Mouse (Mus musculus) spleen, adult 18-20 months (tissue): ENCODE data around the gene Pex6.
A peak's percentile ranks its signal among the peaks of the same experiment; 100 is the strongest.

Source experiments
- DNase-seq, 2 experiments: peaks; one replicate each; pipeline ENCODE4 v3.0.0; 2022; ENCODE audit warnings: mixed read lengths in 2 of 2

Gene Pex6

GRCm38 (mm10) chr17:46710959-46711597, at the start of gene Pex6:
Gene Pex6, plus strand, starts transcription at chr17:46711463.
- DNase-seq: peak; percentile 81 to 86

GRCm38 (mm10) chr17:46661981-46662380, 49.3 kb upstream of the Pex6 start:
- no peak for DNase-seq

GRCm38 (mm10) chr17:46662730-46663129, 48.5 kb upstream of the Pex6 start:
- no peak for DNase-seq

- no peak for DNase-seq
Measured at GRCm38 (mm10) chr17:46667712-46668111, 43.6 kb upstream of the Pex6 start.

- no peak for DNase-seq
Measured at GRCm38 (mm10) chr17:46669911-46670310, 41.4 kb upstream of the Pex6 start.

- peak; percentile 75 to 82 for DNase-seq
Measured at GRCm38 (mm10) chr17:46673850-46674529, 37.3 kb upstream of the Pex6 start, which contains the start of gene Rrp36. Gene Rrp36, minus strand, starts transcription at chr17:46674352.

- no peak for DNase-seq
Measured at GRCm38 (mm10) chr17:46674530-46675283, 36.6 kb upstream of the Pex6 start.

- DNase-seq: no peak
Measured at GRCm38 (mm10) chr17:46678416-46678815, 32.8 kb upstream of the Pex6 start, which contains the start of gene Mea1. Gene Mea1, plus strand, starts transcription at chr17:46678793.

- no peak for DNase-seq
Measured at GRCm38 (mm10) chr17:46678911-46679310, 32.4 kb upstream of the Pex6 start.

- peak; percentile 29 to 43 for DNase-seq
Measured at GRCm38 (mm10) chr17:46679843-46680759, 31.2 kb upstream of the Pex6 start.

GRCm38 (mm10) chr17:46680760-46681373, 30.4 kb upstream of the Pex6 start, which contains the start of gene Klhdc3:
Gene Klhdc3, minus strand, starts transcription at chr17:46680914.
- DNase-seq: peak; percentile 96 to 97

- DNase-seq: no peak
Measured at GRCm38 (mm10) chr17:46681466-46682118, 29.7 kb upstream of the Pex6 start.

- no peak for DNase-seq
Measured at GRCm38 (mm10) chr17:46682654-46683389, 28.4 kb upstream of the Pex6 start.

- no peak for DNase-seq
Measured at GRCm38 (mm10) chr17:46685913-46686312, 25.4 kb upstream of the Pex6 start.

GRCm38 (mm10) chr17:46690665-46691064, 20.6 kb upstream of the Pex6 start:
- DNase-seq: no peak

- no peak for DNase-seq
Measured at GRCm38 (mm10) chr17:46691390-46691789, 19.9 kb upstream of the Pex6 start.

GRCm38 (mm10) chr17:46694517-46695063, 16.7 kb upstream of the Pex6 start:
- DNase-seq: no peak

- DNase-seq: no peak
Measured at GRCm38 (mm10) chr17:46698515-46698914, 12.7 kb upstream of the Pex6 start.

- no peak for DNase-seq
Measured at GRCm38 (mm10) chr17:46699245-46699644, 12.0 kb upstream of the Pex6 start.

- DNase-seq: no peak
Measured at GRCm38 (mm10) chr17:46699912-46700311, 11.4 kb upstream of the Pex6 start.
